8 mouse cellular contexts compared by ENCODE assay signal in genomic region chr5:147564140-147564590, GRCm38 (mm10).
DNase-seq lines count a peak whose midpoint lies in the region; ATAC-seq lines count a peak whose summit lies in the region.

No protein-coding gene starts in this region.

- H3K27ac ChIP-seq in heart, embryonic 14.5 days (replicated peaks in 1 of 2; ENCODE audit: control insufficient read depth in 1 of 2, insufficient read depth in 1 of 2, low read depth in 2 of 2, low read length in 2 of 2): no peak overlapping the region
- H3K27ac ChIP-seq in midbrain, embryonic 11.5 days (ENCODE audit: low read depth, low read length): no peak overlapping the region

- no peak overlapping the region for H3K9ac ChIP-seq in heart, embryonic 14.5 days (ENCODE audit: low read length)
- no peak overlapping the region for H3K9ac ChIP-seq in midbrain, embryonic 11.5 days (ENCODE audit: low read length)

- no peaks in the 10 kb centered on the region for H3K27me3 ChIP-seq in heart, embryonic 14.5 days (ENCODE audit: control insufficient read depth, insufficient read depth, low read length)
- H3K27me3 ChIP-seq in midbrain, embryonic 11.5 days (ENCODE audit: control insufficient read depth, insufficient read depth, low read length): no peaks in the 10 kb centered on the region

- no peak overlapping the region for H3K4me3 ChIP-seq in heart, embryonic 14.5 days (ENCODE audit: control insufficient read depth in 1 of 2, insufficient read depth in 1 of 2, low read depth in 1 of 2, low read length in 2 of 2)
- H3K4me3 ChIP-seq in midbrain, embryonic 11.5 days (ENCODE audit: low read depth, low read length): no peak overlapping the region

- no peaks in the 10 kb centered on the region; a peak in 1 of 4 replicates for H3K4me1 ChIP-seq in heart, embryonic 14.5 days (ENCODE audit: control insufficient read depth in 2 of 2, insufficient read depth in 2 of 2, low read length in 2 of 2)
- H3K4me1 ChIP-seq in midbrain, embryonic 11.5 days (ENCODE audit: control insufficient read depth, insufficient read depth, low read length): peaks cover 4% of the 10 kb centered on the region; the same call in 1 of the 2 replicates

- H3K9me3 ChIP-seq in heart, embryonic 14.5 days (ENCODE audit: control insufficient read depth, low read length): no peaks in the 10 kb centered on the region
- H3K9me3 ChIP-seq in midbrain, embryonic 11.5 days (ENCODE audit: control insufficient read depth, low read length): no peaks in the 10 kb centered on the region

- DNase-seq in heart, postnatal 14 days: no peak
- peak; percentile 75 for DNase-seq in midbrain, embryonic 11.5 days (ENCODE audit: low spot score, missing footprints)
- DNase-seq in frontal cortex, postnatal 36 days (ENCODE audit: low spot score in 2 of 2): no peak
- DNase-seq in frontal cortex, adult 2 months (ENCODE audit: extremely low spot score in 1 of 2, low spot score in 1 of 2): no peak
- DNase-seq in layer of hippocampus, postnatal 10 days (ENCODE audit: low spot score in 2 of 2): no peak

- ATAC-seq in heart, embryonic 14.5 days (ENCODE audit: insufficient number of reproducible peaks, insufficient read depth, low FRiP score, low read depth): no peak
- ATAC-seq in CD4-positive, CD25-positive, alpha-beta regulatory T cell, adult 4 months: peak; percentile 86
- ATAC-seq in hematopoietic stem cell, adult 5-6 weeks (replicated peaks in 1 of 2; ENCODE audit: insufficient read depth in 1 of 2, low FRiP score in 2 of 2, low TSS enrichment in 1 of 2, low read depth in 1 of 2, poor library complexity in 2 of 2, severe bottlenecking in 2 of 2): peak; percentile 83 to 87
- peak; percentile 48; the same call in 1 of the 2 replicates for ATAC-seq in midbrain, embryonic 11.5 days (ENCODE audit: low FRiP score)

- 0 out of 2 replicates have a peak, but pooled peaks cover 3% of the 10 kb centered on the region for H3K36me3 ChIP-seq in heart, embryonic 14.5 days (ENCODE audit: control insufficient read depth, insufficient read depth, low read length)
- no peaks in the 10 kb centered on the region for H3K36me3 ChIP-seq in midbrain, embryonic 11.5 days (ENCODE audit: control insufficient read depth, insufficient read depth, low read length)

- intact Hi-C loops in heart, postnatal 14 days (cut with DNase I): no loop called here

- peak overlapping the region; percentile 21; the same call in 1 of the 2 replicates for H3K4me2 ChIP-seq in heart, embryonic 14.5 days (ENCODE audit: low read length)
- no peak overlapping the region for H3K4me2 ChIP-seq in midbrain, embryonic 11.5 days

- WGBS in heart, embryonic 14.5 days: 44% methylated on average over 16 of the region's 16 CpGs
- 23% methylated on average over 16 of the region's 16 CpGs for WGBS in midbrain, embryonic 11.5 days
